Mouse (Mus musculus) olfactory bulb, adult 2 months (tissue): ENCODE measurements around the gene Arhgdia. TPM values are rescaled to one million over a fixed set of nuclear protein-coding genes. Genes with fewer than 3 reads are reported as not detected.
A peak's percentile ranks its signal among the peaks of the same experiment; 100 is the strongest.

Experiments used
- H3K27ac ChIP-seq: fragments of 200-500 bp; 2 replicates; pipeline ENCODE4 v1.5.1; 2012; ENCODE audit warnings: low read depth, low read length; ENCODE audit not compliant: insufficient read depth
- H3K4me1 ChIP-seq: fragments of 200-500 bp; 2 replicates; pipeline ENCODE4 v1.6.1; 2012; ENCODE audit warnings: low read length; ENCODE audit not compliant: control insufficient read depth, insufficient read depth
- H3K4me3 ChIP-seq: fragments of 200-500 bp; 2 replicates; pipeline ENCODE4 v1.5.1; 2012; ENCODE audit warnings: mild to moderate bottlenecking, low read depth, low read length, moderate library complexity; ENCODE audit not compliant: insufficient read depth
- CTCF ChIP-seq: fragments of 200-500 bp; IDR thresholded peaks from 2 replicates; pipeline ENCODE4 v1.5.1; 2012; ENCODE audit warnings: low read depth, mild to moderate bottlenecking, low read length, moderate library complexity; ENCODE audit not compliant: insufficient read depth
- POLR2A ChIP-seq: fragments of 200-500 bp; IDR thresholded peaks from 2 replicates; pipeline ENCODE4 v1.6.1; 2012; ENCODE audit warnings: mild to moderate bottlenecking, low read depth, low read length, moderate library complexity; ENCODE audit not compliant: insufficient read depth
- WGBS: fragments of 180-500 bp; shearing (Covaris S2); methylation state at CpG from one replicate; pipeline ENCODE4 v1.1.7; 2018; 5-methylcytosine and 5-hydroxymethylcytosine counted together
- polyA plus RNA-seq: library from polyadenylated mRNA; stranded (reverse); fragments of >200 nt; gene quantifications from 2 replicates; pipeline ENCODE4 v1.2.4, GENCODE M21; 2012; ENCODE audit warnings: low replicate concordance; ENCODE audit not compliant: missing spikeins, insufficient read depth, insufficient read length

Gene Arhgdia
- polyA plus RNA-seq: 143 TPM in 1 of 2 replicates, not detected in the other

GRCm38 (mm10) chr11:120581490-120582267, at the start of gene Arhgdia:
TSS of gene Arhgdia (minus strand) at chr11:120581624.
- WGBS: 3% methylated on average over 73 of the region's 75 CpGs
- Histone ChIP-seq H3K27ac (peak within 1 kb of the TSS; percentile 85), H3K4me1 (peaks cover 20% of the 10 kb centered on the region), H3K4me3 (peak within 1 kb of the TSS; percentile 71)
- TF ChIP-seq POLR2A (peak; percentile 96), CTCF (0 out of 2 replicates have a peak, but pooled peaks have one; percentile 12)

GRCm38 (mm10) chr11:120630401-120630871, 49.0 kb upstream of the Arhgdia start:
- no peak overlapping the region for H3K4me3 ChIP-seq
- peak overlapping the region; percentile 48 for H3K27ac ChIP-seq
- peaks cover 44% of the 10 kb centered on the region for H3K4me1 ChIP-seq
- TF ChIP-seq POLR2A (no peak), CTCF (no peak)
- 40% methylated on average over 5 of the region's 5 CpGs for WGBS

GRCm38 (mm10) chr11:120629911-120630310, 48.5 kb upstream of the Arhgdia start:
- H3K4me1 ChIP-seq: peaks cover 48% of the 10 kb centered on the region
- no peak overlapping the region for H3K4me3 ChIP-seq
- WGBS: 22% methylated on average over 7 of the region's 7 CpGs
- H3K27ac ChIP-seq: peak overlapping the region; percentile 48
- TF ChIP-seq POLR2A (no peak), CTCF (no peak)

- 67% methylated on average over 23 of the region's 23 CpGs for WGBS
- TF ChIP-seq CTCF (no peak), POLR2A (no peak)
- no peak overlapping the region for H3K4me3 ChIP-seq
- H3K27ac ChIP-seq: no peak overlapping the region
- H3K4me1 ChIP-seq: peaks cover 48% of the 10 kb centered on the region
Observed at GRCm38 (mm10) chr11:120629341-120629730, 47.9 kb upstream of the Arhgdia start.

GRCm38 (mm10) chr11:120628601-120629340, 47.3 kb upstream of the Arhgdia start:
- TF ChIP-seq POLR2A: no peak
- TF ChIP-seq CTCF: no peak
- peaks cover 44% of the 10 kb centered on the region for H3K4me1 ChIP-seq
- no peak overlapping the region for H3K27ac ChIP-seq
- 91% methylated on average over 23 of the region's 23 CpGs for WGBS
- H3K4me3 ChIP-seq: no peak overlapping the region

- WGBS: 83% methylated on average over 22 of the region's 22 CpGs
- TF ChIP-seq CTCF (no peak), POLR2A (no peak)
- H3K27ac ChIP-seq: no peak overlapping the region
- peaks cover 44% of the 10 kb centered on the region for H3K4me1 ChIP-seq
- no peak overlapping the region for H3K4me3 ChIP-seq
Observed at GRCm38 (mm10) chr11:120627468-120628300, 46.3 kb upstream of the Arhgdia start.

GRCm38 (mm10) chr11:120626785-120627467, 45.5 kb upstream of the Arhgdia start:
- Histone ChIP-seq H3K4me3 (no peak overlapping the region), H3K4me1 (peaks cover 42% of the 10 kb centered on the region), H3K27ac (no peak overlapping the region)
- no peak for TF ChIP-seq POLR2A
- no peak for TF ChIP-seq CTCF
- 83% methylated on average over 11 of the region's 11 CpGs for WGBS

- Histone ChIP-seq H3K4me3 (peak within 1 kb of the TSS; percentile 90), H3K27ac (0 out of 2 replicates have a peak within 1 kb of the TSS, but pooled peaks have one; percentile 22), H3K4me1 (peaks cover 29% of the 10 kb centered on the region)
- 12% methylated on average over 5 of the region's 5 CpGs for WGBS
- TF ChIP-seq CTCF: no peak
- TF ChIP-seq POLR2A: no peak
Observed at GRCm38 (mm10) chr11:120625152-120625775, 43.8 kb upstream of the Arhgdia start, which contains the start of gene Sirt7. TSS of gene Sirt7 (minus strand) at chr11:120625240.
